Mouse (Mus musculus): ENCODE results near the gene Stx18. TPM values are rescaled to one million over a fixed set of nuclear protein-coding genes. Genes with fewer than 3 reads are reported as not detected.
A peak's percentile ranks its signal among the peaks of the same experiment; 100 is the strongest.

Gene Stx18
- polyA plus RNA-seq, 1 experiment = 15.3 TPM

GRCm38 (mm10) chr5:38006415-38007347 is 31.9 kb upstream of the Stx18 start:
- Histone ChIP-seq H3K9me3 (replicated peaks; ENCODE audit: control insufficient read depth, insufficient read depth, low read length, poor library complexity, severe bottlenecking) (no peaks in the 10 kb centered on the region), H3K27ac (ENCODE audit: insufficient read depth, low read length) (no peak overlapping the region), H3K4me3 (ENCODE audit: low read depth, low read length) (no peak overlapping the region), H3K27me3 (ENCODE audit: control insufficient read depth, insufficient read depth, low read length, poor library complexity, severe bottlenecking) (no peaks in the 10 kb centered on the region), H3K36me3 (ENCODE audit: control insufficient read depth, insufficient read depth, low read length, poor library complexity, severe bottlenecking) (no peaks in the 10 kb centered on the region), H3K4me1 (ENCODE audit: control insufficient read depth, insufficient read depth, low read length) (no peaks in the 10 kb centered on the region), H3K9ac (ENCODE audit: low read depth, poor library complexity, severe bottlenecking) (no peak overlapping the region)
- TF ChIP-seq EP300 (IDR thresholded peaks at IDR 0.05; ENCODE audit: insufficient read depth, low read depth, low read length) (no peak), CTCF (IDR thresholded peaks at IDR 0.05; ENCODE audit: low read depth, low read length) (no peak), POLR2A (IDR thresholded peaks at IDR 0.05; ENCODE audit: insufficient read depth, low read length) (no peak)

- Histone ChIP-seq H3K4me1 (ENCODE audit: control insufficient read depth, insufficient read depth, low read length) (no peaks in the 10 kb centered on the region), H3K36me3 (ENCODE audit: control insufficient read depth, insufficient read depth, low read length, poor library complexity, severe bottlenecking) (no peaks in the 10 kb centered on the region), H3K27me3 (ENCODE audit: control insufficient read depth, insufficient read depth, low read length, poor library complexity, severe bottlenecking) (no peaks in the 10 kb centered on the region)
These were observed 29.5 kb upstream of the Stx18 start for GRCm38 (mm10) chr5:38009071-38009470.

GRCm38 (mm10) chr5:38014916-38015315 is 23.6 kb upstream of the Stx18 start:
- TF ChIP-seq CTCF (IDR thresholded peaks at IDR 0.05; ENCODE audit: low read depth, low read length) (no peak), POLR2A (IDR thresholded peaks at IDR 0.05; ENCODE audit: insufficient read depth, low read length) (no peak), EP300 (IDR thresholded peaks at IDR 0.05; ENCODE audit: insufficient read depth, low read depth, low read length) (no peak)
- H3K9me3 ChIP-seq (replicated peaks; ENCODE audit: control insufficient read depth, insufficient read depth, low read length, poor library complexity, severe bottlenecking) = no peaks in the 10 kb centered on the region
- no peaks in the 10 kb centered on the region for H3K4me1 ChIP-seq (ENCODE audit: control insufficient read depth, insufficient read depth, low read length)
- no peak overlapping the region for H3K4me3 ChIP-seq (ENCODE audit: low read depth, low read length)
- H3K27me3 ChIP-seq (ENCODE audit: control insufficient read depth, insufficient read depth, low read length, poor library complexity, severe bottlenecking) = no peaks in the 10 kb centered on the region
- no peak overlapping the region for H3K9ac ChIP-seq (ENCODE audit: low read depth, poor library complexity, severe bottlenecking)
- H3K27ac ChIP-seq (ENCODE audit: insufficient read depth, low read length) = no peak overlapping the region
- H3K36me3 ChIP-seq (ENCODE audit: control insufficient read depth, insufficient read depth, low read length, poor library complexity, severe bottlenecking) = no peaks in the 10 kb centered on the region

More at GRCm38 (mm10) chr5:38009071-38009470, 29.5 kb upstream of the Stx18 start:
- H3K27ac ChIP-seq (ENCODE audit: insufficient read depth, low read length) = no peak overlapping the region
- H3K4me3 ChIP-seq (ENCODE audit: low read depth, low read length) = no peak overlapping the region
- H3K9me3 ChIP-seq (replicated peaks; ENCODE audit: control insufficient read depth, insufficient read depth, low read length, poor library complexity, severe bottlenecking) = no peaks in the 10 kb centered on the region
- no peak overlapping the region for H3K9ac ChIP-seq (ENCODE audit: low read depth, poor library complexity, severe bottlenecking)
- TF ChIP-seq EP300 (IDR thresholded peaks at IDR 0.05; ENCODE audit: insufficient read depth, low read depth, low read length) = no peak
- no peak for TF ChIP-seq POLR2A (IDR thresholded peaks at IDR 0.05; ENCODE audit: insufficient read depth, low read length)
- no peak for TF ChIP-seq CTCF (IDR thresholded peaks at IDR 0.05; ENCODE audit: low read depth, low read length)

GRCm38 (mm10) chr5:38016945-38017344 is 21.6 kb upstream of the Stx18 start:
- no peak overlapping the region for H3K9ac ChIP-seq (ENCODE audit: low read depth, poor library complexity, severe bottlenecking)
- H3K9me3 ChIP-seq (replicated peaks; ENCODE audit: control insufficient read depth, insufficient read depth, low read length, poor library complexity, severe bottlenecking) = no peaks in the 10 kb centered on the region
- no peaks in the 10 kb centered on the region for H3K27me3 ChIP-seq (ENCODE audit: control insufficient read depth, insufficient read depth, low read length, poor library complexity, severe bottlenecking)
- H3K4me1 ChIP-seq (ENCODE audit: control insufficient read depth, insufficient read depth, low read length) = no peaks in the 10 kb centered on the region
- H3K27ac ChIP-seq (ENCODE audit: insufficient read depth, low read length) = no peak overlapping the region
- TF ChIP-seq POLR2A (IDR thresholded peaks at IDR 0.05; ENCODE audit: insufficient read depth, low read length) = no peak
- no peak for TF ChIP-seq CTCF (IDR thresholded peaks at IDR 0.05; ENCODE audit: low read depth, low read length)
- no peak for TF ChIP-seq EP300 (IDR thresholded peaks at IDR 0.05; ENCODE audit: insufficient read depth, low read depth, low read length)
- H3K36me3 ChIP-seq (ENCODE audit: control insufficient read depth, insufficient read depth, low read length, poor library complexity, severe bottlenecking) = no peaks in the 10 kb centered on the region
- no peak overlapping the region for H3K4me3 ChIP-seq (ENCODE audit: low read depth, low read length)

- Histone ChIP-seq H3K27me3 (ENCODE audit: control insufficient read depth, insufficient read depth, low read length, poor library complexity, severe bottlenecking) (no peaks in the 10 kb centered on the region), H3K9me3 (replicated peaks; ENCODE audit: control insufficient read depth, insufficient read depth, low read length, poor library complexity, severe bottlenecking) (no peaks in the 10 kb centered on the region), H3K9ac (ENCODE audit: low read depth, poor library complexity, severe bottlenecking) (no peak overlapping the region), H3K27ac (ENCODE audit: insufficient read depth, low read length) (no peak overlapping the region), H3K36me3 (ENCODE audit: control insufficient read depth, insufficient read depth, low read length, poor library complexity, severe bottlenecking) (no peaks in the 10 kb centered on the region), H3K4me1 (ENCODE audit: control insufficient read depth, insufficient read depth, low read length) (no peaks in the 10 kb centered on the region), H3K4me3 (ENCODE audit: low read depth, low read length) (no peak overlapping the region)
- TF ChIP-seq EP300 (IDR thresholded peaks at IDR 0.05; ENCODE audit: insufficient read depth, low read depth, low read length) (no peak), POLR2A (IDR thresholded peaks at IDR 0.05; ENCODE audit: insufficient read depth, low read length) (no peak), CTCF (IDR thresholded peaks at IDR 0.05; ENCODE audit: low read depth, low read length) (no peak)
These were observed 10.9 kb upstream of the Stx18 start for GRCm38 (mm10) chr5:38027656-38028055.

GRCm38 (mm10) chr5:38038274-38038673 is 268 bp upstream of the Stx18 start:
- H3K9ac ChIP-seq (ENCODE audit: low read depth, poor library complexity, severe bottlenecking) = peak overlapping the region; percentile 42; the same call in 1 of the 2 replicates
- H3K27ac ChIP-seq (ENCODE audit: insufficient read depth, low read length) = no peak overlapping the region
- no peaks in the 10 kb centered on the region for H3K27me3 ChIP-seq (ENCODE audit: control insufficient read depth, insufficient read depth, low read length, poor library complexity, severe bottlenecking)
- H3K4me1 ChIP-seq (ENCODE audit: control insufficient read depth, insufficient read depth, low read length) = no peaks in the 10 kb centered on the region
- no peak overlapping the region for H3K4me3 ChIP-seq (ENCODE audit: low read depth, low read length)
- TF ChIP-seq CTCF (IDR thresholded peaks at IDR 0.05; ENCODE audit: low read depth, low read length) = no peak
- TF ChIP-seq EP300 (IDR thresholded peaks at IDR 0.05; ENCODE audit: insufficient read depth, low read depth, low read length) = no peak
- no peak for TF ChIP-seq POLR2A (IDR thresholded peaks at IDR 0.05; ENCODE audit: insufficient read depth, low read length)
- no peaks in the 10 kb centered on the region for H3K9me3 ChIP-seq (replicated peaks; ENCODE audit: control insufficient read depth, insufficient read depth, low read length, poor library complexity, severe bottlenecking)
- H3K36me3 ChIP-seq (ENCODE audit: control insufficient read depth, insufficient read depth, low read length, poor library complexity, severe bottlenecking) = no peaks in the 10 kb centered on the region

Data from ES-Bruce4 (cell line).